Mouse (Mus musculus): ENCODE measurements around the gene Kmo.

The Kmo gene

GRCm38 (mm10) chr1:175693429-175693960 lies 73.3 kb downstream of the Kmo start:
- no peak for DNase-seq (ENCODE audit: low read depth, low spot score)

- no peak for DNase-seq (ENCODE audit: low read depth, low spot score)
Measured at GRCm38 (mm10) chr1:175698293-175698692, 78.1 kb downstream of the Kmo start, which contains the start of gene Wdr64. Gene Wdr64, plus strand, starts transcription at chr1:175698593.

GRCm38 (mm10) chr1:175699375-175699774 lies 79.2 kb downstream of the Kmo start:
- no peak for DNase-seq (ENCODE audit: low read depth, low spot score)

GRCm38 (mm10) chr1:175699796-175700195 lies 79.6 kb downstream of the Kmo start:
- peak; percentile 47 for DNase-seq (ENCODE audit: low read depth, low spot score)

- DNase-seq (ENCODE audit: low read depth, low spot score) = no peak
Measured at GRCm38 (mm10) chr1:175701145-175701544, 81.0 kb downstream of the Kmo start.

- DNase-seq (ENCODE audit: low read depth, low spot score) = no peak
Measured at GRCm38 (mm10) chr1:175707599-175707998, 87.4 kb downstream of the Kmo start.

- DNase-seq (ENCODE audit: low read depth, low spot score) = no peak
Measured at GRCm38 (mm10) chr1:175708013-175708412, 87.8 kb downstream of the Kmo start.
